8 mouse cellular contexts compared by ENCODE assay signal in the genomic region with DNA sequence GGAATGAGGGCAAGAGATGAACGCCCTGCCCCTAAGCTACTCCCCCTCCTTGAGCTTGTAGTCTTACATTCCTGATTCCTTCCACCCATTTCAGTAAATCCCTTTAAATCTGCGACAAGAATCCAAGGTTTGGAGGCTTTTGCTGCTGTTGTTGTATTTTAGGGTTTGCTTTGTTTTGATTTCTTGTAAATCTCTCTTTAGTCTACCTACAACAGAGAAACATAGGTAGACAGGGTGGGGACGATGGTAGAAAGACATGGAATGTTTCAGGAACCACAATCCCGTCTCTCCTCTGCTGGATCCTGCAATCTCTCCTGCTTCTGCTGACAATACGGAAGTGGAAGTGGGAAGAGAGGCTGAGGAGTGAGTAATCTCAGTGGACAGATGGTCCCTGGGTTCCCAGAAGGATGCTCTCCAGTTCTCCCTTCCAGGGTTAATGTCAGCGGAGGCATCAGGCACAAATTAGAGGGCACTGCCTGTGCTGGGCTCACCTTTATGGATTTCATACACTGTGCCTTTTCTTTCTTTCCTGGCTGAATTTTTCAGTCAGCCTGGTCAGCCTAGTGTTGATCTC. TPM values are rescaled to one million over a fixed set of nuclear protein-coding genes. Genes with fewer than 3 reads are reported as not detected.
A peak's percentile ranks its signal among the peaks of the same experiment; 100 is the strongest.
DNase-seq lines count a peak whose midpoint lies in the region; ATAC-seq lines count a peak whose summit lies in the region.

No protein-coding gene starts in this region.

- DNase-seq in kidney, adult 8-10 months: no peak
- peak; percentile 53 for DNase-seq in cerebellum, adult 11 months
- peak; percentile 28 for DNase-seq in layer of hippocampus, adult 11-12 months (ENCODE audit: low spot score)
- DNase-seq in midbrain, embryonic 10.5 days (ENCODE audit: low spot score): no peak
- no peak for DNase-seq in T-cell, adult 2 months (ENCODE audit: low spot score)
- no peak for DNase-seq in kidney, adult 11 months

- H3K9me3 ChIP-seq in kidney, embryonic 14.5 days (ENCODE audit: control insufficient read depth, low read length): no peaks in the 10 kb centered on the region
- H3K9me3 ChIP-seq in forebrain, embryonic 16.5 days (ENCODE audit: control insufficient read depth, low read length): no peaks in the 10 kb centered on the region
- no peaks in the 10 kb centered on the region for H3K9me3 ChIP-seq in midbrain, embryonic 10.5 days (replicated peaks)

- no peak for ATAC-seq in kidney, embryonic 14.5 days (ENCODE audit: low FRiP score, low TSS enrichment)
- peak; percentile 3; the same call in 1 of the 2 replicates for ATAC-seq in forebrain, embryonic 16.5 days

- H3K4me2 ChIP-seq in kidney, embryonic 14.5 days (replicated peaks; ENCODE audit: low read depth, low read length): peak overlapping the region; percentile 66
- peak overlapping the region; percentile 79 for H3K4me2 ChIP-seq in forebrain, embryonic 16.5 days (ENCODE audit: low read length)

- no peaks in the 10 kb centered on the region for H3K36me3 ChIP-seq in kidney, embryonic 14.5 days (ENCODE audit: control insufficient read depth, insufficient read depth, low read length)
- peaks cover 2% of the 10 kb centered on the region; the same call in 1 of the 2 replicates for H3K36me3 ChIP-seq in forebrain, embryonic 16.5 days (ENCODE audit: control insufficient read depth, insufficient read depth)
- no peaks in the 10 kb centered on the region for H3K36me3 ChIP-seq in midbrain, embryonic 10.5 days

- peak overlapping the region; percentile 60 for H3K4me3 ChIP-seq in kidney, embryonic 14.5 days (ENCODE audit: low read length)
- H3K4me3 ChIP-seq in forebrain, embryonic 16.5 days (replicated peaks; ENCODE audit: low read length): peak overlapping the region; percentile 84
- peak overlapping the region; percentile 62 for H3K4me3 ChIP-seq in midbrain, embryonic 10.5 days

- peak overlapping the region; percentile 80; the same call in 1 of the 2 replicates for H3K27ac ChIP-seq in kidney, embryonic 14.5 days (ENCODE audit: low read depth, low read length)
- H3K27ac ChIP-seq in forebrain, embryonic 16.5 days (ENCODE audit: low read length): peak overlapping the region; percentile 85
- H3K27ac ChIP-seq in midbrain, embryonic 10.5 days (replicated peaks): peak overlapping the region; percentile 88

- WGBS in kidney, embryonic 14.5 days: 13% methylated on average over 6 of the region's 6 CpGs
- WGBS in forebrain, embryonic 16.5 days: 14% methylated on average over 6 of the region's 6 CpGs
- 25% methylated on average over 6 of the region's 6 CpGs for WGBS in midbrain, embryonic 10.5 days

- H3K27me3 ChIP-seq in kidney, embryonic 14.5 days (ENCODE audit: control insufficient read depth, insufficient read depth, low read length): no peaks in the 10 kb centered on the region
- H3K27me3 ChIP-seq in forebrain, embryonic 16.5 days (replicated peaks; ENCODE audit: control insufficient read depth, insufficient read depth, low read length): no peaks in the 10 kb centered on the region
- no peaks in the 10 kb centered on the region for H3K27me3 ChIP-seq in midbrain, embryonic 10.5 days (ENCODE audit: low read depth, poor library complexity, severe bottlenecking)

- peak overlapping the region; percentile 68 for H3K9ac ChIP-seq in kidney, embryonic 14.5 days (ENCODE audit: low read depth, low read length)
- H3K9ac ChIP-seq in forebrain, embryonic 16.5 days (replicated peaks; ENCODE audit: low read depth, low read length): peak overlapping the region; percentile 84

- no peaks in the 10 kb centered on the region for H3K4me1 ChIP-seq in kidney, embryonic 14.5 days (ENCODE audit: control insufficient read depth, insufficient read depth, low read length)
- H3K4me1 ChIP-seq in forebrain, embryonic 16.5 days (replicated peaks; ENCODE audit: control insufficient read depth, insufficient read depth, low read length): peaks cover 13% of the 10 kb centered on the region
- peaks cover 24% of the 10 kb centered on the region for H3K4me1 ChIP-seq in midbrain, embryonic 10.5 days

RNA-seq across cellular contexts. Expression of a gene that starts 0.4 kb away (rescaled TPM):
- polyA plus RNA-seq in kidney, embryonic 14.5 days (2014; fragmentation: Nextera tagmentation; extraction: Ambion mirVana): 1.3 and 2.0 TPM in 2 replicates
- 3.2 and 3.3 TPM in 2 replicates for polyA plus RNA-seq in forebrain, embryonic 16.5 days (2015; fragmentation: Nextera tagmentation; extraction: Ambion mirVana)
- polyA plus RNA-seq in midbrain, embryonic 10.5 days (2016; fragmentation: Nextera tagmentation; extraction: Ambion mirVana): 5.4 and 5.5 TPM in 2 replicates

RNA-seq across cellular contexts. Expression of a gene that starts 1.2 kb away (rescaled TPM):
- polyA plus RNA-seq in kidney, embryonic 14.5 days (2014; fragmentation: Nextera tagmentation; extraction: Ambion mirVana): 31.0 and 33.2 TPM in 2 replicates
- polyA plus RNA-seq in forebrain, embryonic 16.5 days (2015; fragmentation: Nextera tagmentation; extraction: Ambion mirVana): 133 and 160 TPM in 2 replicates
- polyA plus RNA-seq in midbrain, embryonic 10.5 days (2016; fragmentation: Nextera tagmentation; extraction: Ambion mirVana): 16.4 and 21.0 TPM in 2 replicates

Comparison
In these comparisons a context has a peak if more than half of its experiments do, and no peak if none do; other contexts are left out.
1. DNase-seq: peak in cerebellum, adult 11 months (single experiment) and layer of hippocampus, adult 11-12 months (single experiment); none in kidney, adult 8-10 months (0 of 2), midbrain, embryonic 10.5 days (single experiment), T-cell, adult 2 months (single experiment) and kidney, adult 11 months (single experiment).
2. Peak in every context shown above with its lines, with median percentiles within 50 percentile points of each other: H3K27ac ChIP-seq and H3K4me3 ChIP-seq.